Mouse (Mus musculus): ENCODE measurements around the gene Ttl. TPM values are rescaled to one million over a fixed set of nuclear protein-coding genes. Genes with fewer than 3 reads are reported as not detected.

Ttl gene
- total RNA-seq, 1 experiment from 2014 or later: 6.4 TPM

DNA sequence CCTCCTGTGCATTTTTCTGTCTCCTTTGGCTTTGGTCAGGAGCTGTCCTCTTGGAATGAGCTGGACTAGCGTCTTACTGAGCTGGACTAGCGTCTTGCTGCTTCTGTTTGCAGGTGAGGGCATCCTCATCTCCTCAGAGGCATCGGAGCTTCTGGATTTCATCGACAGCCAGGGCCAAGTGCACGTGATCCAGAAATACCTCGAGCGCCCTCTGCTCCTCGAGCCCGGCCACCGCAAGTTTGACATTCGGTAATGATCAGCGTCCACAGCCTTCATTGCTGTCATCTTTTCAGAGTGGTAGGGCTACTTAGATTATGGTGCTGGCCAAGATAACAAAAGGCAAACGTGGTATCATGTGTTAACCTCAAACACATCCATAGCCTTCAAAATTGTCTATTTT, 15.4 kb downstream of the Ttl start:
- ATAC-seq (replicated peaks; ENCODE audit: low read depth, poor library complexity, severe bottlenecking): no peak

DNA sequence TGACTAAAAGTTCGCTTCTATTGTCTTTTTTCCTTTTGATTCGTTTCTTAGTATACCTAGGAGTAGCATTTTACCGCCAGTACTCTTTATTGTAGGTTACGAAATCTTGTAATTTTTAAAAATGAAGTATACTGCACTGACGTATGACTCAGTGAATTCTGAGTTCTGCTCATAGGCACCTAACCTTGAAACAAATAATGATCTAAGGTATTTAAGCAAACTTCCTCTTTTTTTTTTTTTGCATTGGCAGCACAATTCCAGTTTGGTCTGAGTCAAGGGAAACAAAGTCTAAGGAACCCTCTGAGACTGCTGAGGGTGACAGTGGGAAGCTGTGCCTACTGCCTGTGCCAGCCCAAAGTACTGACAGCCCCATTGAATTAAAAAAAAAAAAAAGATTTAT, 17.8 kb downstream of the Ttl start:
- no peak for ATAC-seq (replicated peaks; ENCODE audit: low read depth, poor library complexity, severe bottlenecking)

DNA sequence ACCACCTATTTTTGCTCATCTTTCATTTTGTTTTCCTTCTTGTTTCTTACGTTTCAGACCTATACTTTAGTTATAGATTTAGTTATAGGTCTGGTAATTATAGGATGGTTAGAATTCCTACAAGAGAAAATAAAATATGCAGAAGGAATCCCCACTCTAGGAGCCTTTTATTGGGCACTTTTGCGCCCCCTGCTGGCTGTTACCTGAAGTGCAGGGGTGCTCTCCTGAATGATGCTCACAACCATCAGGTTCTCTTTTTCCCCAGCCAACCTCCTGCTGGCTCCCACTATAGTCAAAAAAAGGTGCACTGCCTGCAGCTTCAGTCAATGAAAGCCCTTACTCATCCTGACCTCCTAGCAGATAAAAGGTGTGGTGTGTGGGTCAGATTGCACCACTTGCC, 19.2 kb downstream of the Ttl start:
- ATAC-seq (replicated peaks; ENCODE audit: low read depth, poor library complexity, severe bottlenecking): no peak

DNA sequence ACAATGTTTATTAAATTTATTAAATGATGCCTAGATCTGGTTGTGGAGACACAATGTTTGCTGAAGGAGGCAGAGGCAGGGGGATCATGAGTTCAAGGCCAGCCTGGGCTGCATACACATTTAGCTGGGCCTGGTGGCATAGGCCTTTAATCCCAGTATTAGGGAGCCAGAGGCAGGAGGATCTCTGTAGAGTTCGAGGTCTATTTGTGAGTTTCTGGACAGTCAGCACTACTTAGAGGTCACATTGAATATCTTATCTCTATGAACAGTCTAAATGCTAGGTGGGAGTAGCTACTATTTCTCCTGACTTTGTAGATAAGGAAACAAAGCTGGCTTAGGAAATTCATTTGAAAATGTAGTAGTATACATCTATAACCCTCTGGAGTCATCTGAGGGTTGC, 21.8 kb downstream of the Ttl start:
- ATAC-seq (replicated peaks; ENCODE audit: low read depth, poor library complexity, severe bottlenecking): no peak

DNA sequence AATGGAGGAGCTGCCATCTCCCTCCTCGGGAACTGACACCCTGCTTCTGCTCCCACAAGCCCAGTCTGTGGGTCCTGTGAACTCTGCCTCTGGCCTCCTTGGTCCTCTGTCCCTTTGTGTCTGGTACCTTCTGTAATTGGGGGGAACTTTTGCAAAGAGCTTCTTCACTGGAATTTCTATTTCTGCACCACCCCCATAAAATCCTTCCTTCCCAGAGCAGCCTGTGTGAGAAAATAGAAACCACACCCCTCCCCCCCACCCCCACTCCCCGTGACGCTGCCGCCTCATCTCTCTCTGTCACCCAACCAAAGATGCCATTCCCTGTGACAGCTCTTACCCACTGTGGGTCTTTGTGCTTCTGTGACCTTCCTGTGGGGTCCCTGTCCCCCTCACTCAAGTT, 24.6 kb downstream of the Ttl start:
- ATAC-seq (replicated peaks; ENCODE audit: low read depth, poor library complexity, severe bottlenecking): no peak

DNA sequence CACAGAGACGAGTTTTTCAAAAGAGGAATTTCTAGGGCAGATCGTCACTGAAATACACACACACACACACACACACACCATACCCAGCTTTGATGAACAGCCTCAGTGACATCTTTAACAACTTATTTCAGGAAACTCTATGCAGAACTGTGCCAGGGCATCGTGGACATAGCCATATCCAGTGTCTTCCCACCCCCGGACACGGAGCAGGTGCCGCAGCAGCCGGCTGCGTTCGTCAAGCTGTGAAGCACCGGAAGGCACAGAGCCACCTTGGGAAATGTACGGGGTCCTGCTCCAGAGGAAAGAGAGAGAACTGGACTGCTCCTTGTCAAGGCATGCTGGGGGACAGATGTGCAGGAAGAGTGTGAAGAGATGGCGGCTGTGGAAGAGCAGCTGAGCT, 27.1 kb downstream of the Ttl start:
- ATAC-seq (replicated peaks; ENCODE audit: low read depth, poor library complexity, severe bottlenecking): no peak

DNA sequence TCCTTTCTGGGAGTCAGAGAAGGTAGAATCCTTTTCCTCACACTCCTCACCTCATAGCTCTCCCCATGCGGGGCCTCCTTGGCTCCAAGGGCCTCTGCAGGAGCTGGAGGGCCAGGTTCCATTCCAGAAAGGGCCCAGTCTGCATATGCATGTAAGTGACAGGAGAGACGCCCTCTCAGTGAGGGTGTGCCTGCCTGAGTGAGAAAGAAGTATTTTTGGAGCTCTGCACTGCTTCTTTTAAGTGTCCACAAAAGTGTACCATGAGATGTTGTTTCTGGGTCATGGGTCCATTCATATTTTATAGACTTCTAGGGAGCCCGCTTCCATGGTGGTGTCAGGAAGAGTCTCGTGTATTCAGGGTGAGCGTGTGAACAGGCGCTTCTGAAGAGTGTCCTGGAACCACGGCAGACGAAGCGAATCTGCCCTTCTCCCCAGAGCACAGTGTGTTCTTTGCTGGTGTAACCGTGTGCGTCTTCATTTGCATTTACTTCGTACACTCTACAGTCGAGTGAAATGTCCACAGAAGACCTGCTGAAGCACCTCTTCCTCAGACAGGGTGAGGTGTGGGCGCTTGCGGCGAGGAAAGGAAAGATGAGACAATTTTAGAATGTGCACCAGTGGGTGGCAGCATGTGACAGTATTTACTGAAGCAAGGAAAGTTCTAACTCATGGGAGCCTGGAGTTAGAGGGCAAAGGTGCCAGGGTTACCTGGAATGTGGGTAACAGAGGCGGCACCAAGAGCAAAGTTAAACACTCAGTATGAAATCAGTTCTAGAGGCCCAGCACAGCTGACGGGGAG, 28.4 kb downstream of the Ttl start:
- ATAC-seq (replicated peaks; ENCODE audit: low read depth, poor library complexity, severe bottlenecking): no peak

DNA sequence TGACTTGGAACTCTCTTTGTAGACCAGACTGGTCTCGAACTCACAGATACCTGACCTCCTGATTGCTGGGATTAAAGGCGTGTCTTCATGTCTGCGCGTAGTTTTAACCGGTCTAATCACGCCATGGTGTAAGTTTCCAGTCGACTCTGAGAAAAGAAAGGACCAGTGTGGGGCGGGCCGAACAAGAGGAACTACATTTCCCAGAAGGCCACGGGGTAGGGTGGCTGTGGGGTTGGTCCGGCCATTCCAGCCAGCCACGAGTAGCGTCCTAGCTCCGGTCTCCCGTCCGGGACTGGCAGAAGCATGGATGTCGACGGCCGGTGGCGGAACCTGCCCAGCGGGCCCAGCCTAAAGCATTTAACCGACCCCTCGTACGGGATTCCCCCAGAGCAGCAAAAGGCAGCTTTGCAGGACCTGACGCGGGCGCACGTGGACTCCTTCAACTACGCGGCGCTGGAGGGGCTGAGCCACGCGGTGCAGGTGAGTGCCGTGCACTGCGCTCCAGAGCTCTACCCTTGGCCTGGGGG, 35.1 kb downstream of the Ttl start, which contains the start of gene Polr1b:
TSS of gene Polr1b (plus strand) at position 212 of the 527 bp plus-strand sequence.
- ATAC-seq (replicated peaks; ENCODE audit: low read depth, poor library complexity, severe bottlenecking): peak; percentile 100

DNA sequence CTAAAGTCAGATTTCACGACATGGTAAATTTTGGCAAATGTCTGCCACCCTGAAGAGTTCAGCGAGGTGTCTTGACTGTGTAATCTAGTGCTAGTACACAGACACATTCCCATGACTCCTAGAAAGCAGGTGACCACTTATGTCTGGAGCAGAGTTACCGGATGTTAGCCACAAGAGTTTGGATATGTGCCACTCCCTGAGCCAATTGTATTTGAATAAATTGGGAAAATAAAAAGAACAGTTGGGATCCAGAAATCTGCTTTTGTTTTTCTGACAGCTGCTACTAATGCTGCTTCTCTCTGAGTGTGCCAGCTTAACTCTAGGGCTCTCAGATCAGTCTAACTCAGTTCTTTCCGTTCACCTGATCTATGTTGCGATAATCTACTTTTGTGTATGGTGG, 47.2 kb downstream of the Ttl start:
- no peak for ATAC-seq (replicated peaks; ENCODE audit: low read depth, poor library complexity, severe bottlenecking)

DNA sequence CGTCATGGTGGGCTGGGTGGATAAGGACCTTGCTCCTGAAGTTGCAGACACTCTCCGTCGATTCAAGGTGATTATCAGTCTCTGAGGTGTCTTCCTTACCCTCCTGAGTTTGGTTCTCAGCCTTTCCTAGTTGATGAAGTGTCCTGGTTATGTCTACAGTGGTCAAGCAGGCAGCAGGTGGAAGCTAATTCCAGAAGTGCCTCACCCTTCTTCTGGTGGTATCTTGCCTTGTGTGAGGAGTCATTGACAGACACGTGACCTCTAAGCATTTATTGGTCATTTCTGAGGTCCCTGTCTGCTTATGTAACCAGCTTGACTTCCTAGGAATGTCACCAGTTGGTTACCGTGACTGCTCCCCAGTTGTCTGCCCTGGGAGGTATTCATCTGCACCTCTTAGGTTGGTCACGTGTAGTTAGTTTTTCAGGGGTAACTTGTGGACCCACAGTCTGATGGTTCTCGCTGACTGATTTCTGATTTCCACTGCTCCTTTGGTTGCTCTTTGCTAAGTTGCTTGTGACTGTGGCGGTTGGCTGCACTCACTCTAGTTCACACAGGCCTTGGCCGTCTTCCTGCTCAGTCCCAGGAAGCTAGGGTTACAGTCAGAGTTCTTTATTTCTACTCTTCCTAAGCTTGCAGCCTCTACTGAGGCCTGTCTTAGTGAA, 50.1 kb downstream of the Ttl start:
- ATAC-seq (replicated peaks; ENCODE audit: low read depth, poor library complexity, severe bottlenecking): no peak

DNA sequence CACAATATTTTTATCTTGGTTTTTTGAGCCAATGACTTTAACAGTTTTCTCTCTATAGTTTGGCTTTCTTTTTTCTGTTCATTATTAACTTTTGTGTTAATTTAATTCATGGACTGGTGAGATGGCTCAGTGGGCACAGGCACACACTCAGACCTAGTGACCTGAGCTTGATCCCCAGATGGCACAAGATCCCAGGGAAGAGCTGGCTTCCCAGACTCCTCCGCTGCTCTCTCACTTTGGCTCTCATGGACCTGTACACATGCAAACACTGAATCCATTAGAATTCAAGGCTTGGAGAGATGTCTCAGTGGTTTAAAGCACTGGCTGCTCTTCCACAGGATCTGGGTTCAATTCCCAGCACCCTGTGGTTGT, 50.6 kb downstream of the Ttl start:
- ATAC-seq (replicated peaks; ENCODE audit: low read depth, poor library complexity, severe bottlenecking): no peak

DNA sequence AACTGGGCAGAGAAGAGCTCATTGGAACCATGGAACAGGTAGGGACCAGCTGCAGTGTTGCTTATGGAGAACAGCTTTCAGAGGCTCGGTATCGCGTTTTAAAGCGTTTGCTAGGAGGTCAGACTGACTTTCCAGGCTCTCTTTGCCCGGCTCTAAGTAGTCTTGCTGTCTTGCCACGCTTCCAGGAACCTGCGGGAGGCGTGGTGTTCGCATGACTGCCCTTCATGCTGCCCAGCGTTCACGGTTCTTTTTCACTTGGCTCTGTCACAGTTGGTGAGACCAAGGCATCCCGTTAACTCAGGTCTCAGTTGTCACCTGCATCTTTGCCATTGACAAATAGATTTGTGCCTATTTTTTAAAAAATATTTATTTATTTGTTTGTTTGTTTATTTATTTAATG, 52.3 kb downstream of the Ttl start:
- ATAC-seq (replicated peaks; ENCODE audit: low read depth, poor library complexity, severe bottlenecking): no peak

DNA sequence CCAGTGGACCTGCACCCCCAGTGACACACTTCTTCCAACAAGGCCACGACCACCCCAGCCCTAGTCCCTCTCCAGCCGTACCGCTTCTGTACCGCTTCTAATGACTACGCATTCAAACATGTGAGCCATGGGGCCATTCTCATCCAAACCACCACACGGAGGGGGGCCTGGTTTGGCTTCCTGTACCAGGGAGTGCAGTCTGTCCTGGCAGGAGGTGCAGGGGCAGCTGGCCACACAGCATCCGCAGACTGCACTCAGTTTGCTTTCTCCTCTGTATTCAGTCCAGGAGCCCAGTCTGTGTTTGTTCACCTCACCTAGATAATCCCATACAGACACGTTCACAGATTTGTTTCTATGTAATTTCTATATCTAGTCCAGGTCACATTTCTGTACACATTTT, 56.2 kb downstream of the Ttl start:
- no peak for ATAC-seq (replicated peaks; ENCODE audit: low read depth, poor library complexity, severe bottlenecking)

DNA sequence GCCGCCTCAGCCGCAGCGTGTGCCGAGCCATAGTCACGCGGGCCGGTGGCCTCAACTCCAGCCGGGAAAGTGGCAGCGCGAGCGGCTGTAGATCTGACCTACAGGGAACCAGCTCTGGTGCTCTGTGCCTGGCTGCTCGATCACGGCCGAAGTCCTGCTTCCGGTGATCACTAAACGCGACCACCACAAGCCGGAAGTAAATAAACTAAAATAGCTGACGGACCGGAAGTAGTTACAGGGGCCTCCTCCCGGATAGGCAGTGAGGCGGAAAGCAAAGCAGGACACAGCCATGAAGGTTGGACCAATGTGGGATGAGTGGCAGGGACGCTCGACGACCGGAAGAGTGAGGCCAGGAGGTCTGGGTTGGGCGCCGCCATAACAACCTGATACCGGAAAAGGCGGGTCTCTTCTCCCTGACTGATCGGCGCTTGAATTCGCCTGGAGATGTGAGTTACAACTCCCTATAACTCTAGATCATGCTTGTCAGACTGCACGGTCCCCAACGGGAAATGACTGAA, 63.7 kb downstream of the Ttl start, which contains the start of gene Chchd5:
TSS of gene Chchd5 (plus strand) at position 289 of the 518 bp plus-strand sequence.
- ATAC-seq (replicated peaks; ENCODE audit: low read depth, poor library complexity, severe bottlenecking): peak; percentile 98

DNA sequence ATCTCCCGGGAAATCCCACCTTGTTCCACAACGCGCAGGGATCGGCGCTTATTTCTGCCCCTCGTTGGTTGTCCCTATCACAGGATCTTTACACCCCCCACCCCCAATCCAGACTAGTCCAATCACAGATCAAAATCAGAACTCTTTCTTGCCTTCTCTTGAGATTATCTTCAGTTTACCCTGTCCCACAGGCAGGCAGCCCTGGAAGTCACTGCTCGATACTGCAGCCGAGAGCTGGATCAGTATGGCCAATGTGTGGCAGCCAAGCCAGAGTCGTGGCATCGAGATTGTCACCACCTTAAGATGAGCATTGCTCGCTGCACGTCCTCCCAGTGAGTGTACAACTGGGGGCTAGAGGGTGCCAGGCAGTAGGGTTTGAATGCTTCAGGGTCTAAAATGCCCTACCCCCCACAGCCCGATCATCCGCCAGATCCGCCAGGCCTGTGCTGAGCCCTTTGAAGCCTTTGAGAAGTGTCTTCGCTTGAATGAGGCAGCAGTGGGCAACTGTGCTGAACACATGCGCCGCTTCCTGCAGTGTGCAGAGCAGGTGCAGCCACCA, 64.3 kb downstream of the Ttl start:
- 0 out of 2 replicates have a peak, but pooled peaks have one; percentile 6 for ATAC-seq (replicated peaks; ENCODE audit: low read depth, poor library complexity, severe bottlenecking)

DNA sequence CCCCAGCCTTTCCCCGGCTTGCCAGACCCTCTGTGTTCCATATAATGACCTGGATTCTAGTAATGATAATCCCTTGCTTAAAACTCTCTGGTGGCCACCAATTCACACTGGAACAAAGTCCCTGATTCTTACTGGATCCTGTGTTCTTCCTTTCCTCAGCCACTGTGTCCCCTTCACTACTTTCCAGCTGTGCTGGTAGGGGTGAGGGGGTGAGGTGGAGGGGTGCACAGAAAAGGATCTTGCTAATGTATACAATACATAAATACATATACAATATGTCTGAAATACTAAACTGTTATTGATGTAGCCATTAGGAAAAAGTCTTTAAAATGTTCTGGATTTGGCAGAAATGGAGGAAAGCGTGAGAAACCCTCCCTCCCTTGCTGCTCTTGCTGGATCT, 65.0 kb downstream of the Ttl start:
- ATAC-seq (replicated peaks; ENCODE audit: low read depth, poor library complexity, severe bottlenecking): no peak

DNA sequence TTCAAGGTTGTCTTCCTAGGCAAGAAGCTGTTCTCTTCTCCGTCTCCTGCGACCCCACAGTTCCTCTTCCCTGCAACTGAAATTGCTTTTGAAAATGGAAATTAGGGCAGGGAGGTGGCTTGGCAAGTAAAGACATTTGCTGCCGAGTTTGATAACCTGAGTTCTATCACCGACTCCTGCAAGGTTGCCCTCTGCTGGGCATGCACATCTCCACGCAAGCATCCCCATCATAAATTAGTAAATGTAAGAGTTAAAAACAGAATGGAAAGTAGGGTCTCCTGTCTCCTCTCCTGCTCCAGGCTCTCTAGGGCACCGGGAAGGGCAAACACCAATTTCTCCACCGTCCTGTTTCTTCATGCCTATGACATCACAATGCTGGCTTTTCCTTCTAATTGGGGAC, 66.5 kb downstream of the Ttl start:
- no peak for ATAC-seq (replicated peaks; ENCODE audit: low read depth, poor library complexity, severe bottlenecking)

DNA sequence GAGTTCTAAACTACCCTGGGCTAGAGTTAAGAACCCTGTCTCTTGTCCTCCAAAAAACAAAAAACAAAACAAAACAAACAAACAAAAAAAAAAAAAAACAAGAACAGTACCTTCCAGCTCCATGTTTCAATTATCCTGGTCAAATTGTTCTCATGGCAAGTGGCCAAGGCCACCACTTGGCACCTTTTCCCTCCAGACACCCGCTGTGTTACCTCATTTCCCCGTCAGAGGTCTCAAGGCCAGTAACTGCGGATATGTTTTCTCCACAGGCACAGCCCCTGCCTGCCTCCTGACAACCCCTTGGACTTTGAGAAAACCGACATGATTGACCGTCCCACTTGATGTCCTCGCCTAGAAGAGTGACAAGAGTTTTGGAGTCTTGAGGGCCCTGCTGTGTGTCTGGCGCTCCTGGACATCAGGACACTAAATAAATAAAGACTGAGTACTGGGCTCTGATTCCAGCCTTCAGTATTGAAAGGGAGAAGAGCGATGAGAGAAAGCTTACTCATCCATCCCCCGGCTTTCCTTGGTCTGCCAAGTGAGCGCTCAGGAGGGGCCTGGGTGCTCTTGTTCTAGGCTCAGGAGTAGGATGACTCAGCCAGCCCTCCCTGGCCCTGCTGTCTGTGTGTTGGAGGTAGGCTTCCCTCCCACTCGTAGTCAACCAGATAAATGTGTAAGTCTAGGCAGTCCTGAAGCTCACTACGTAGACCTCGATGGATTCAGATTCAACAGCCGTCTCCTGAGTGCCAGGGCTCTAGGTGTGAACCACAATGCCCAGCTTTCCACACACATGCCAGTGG, 67.5 kb downstream of the Ttl start:
- no peak for ATAC-seq (replicated peaks; ENCODE audit: low read depth, poor library complexity, severe bottlenecking)

DNA sequence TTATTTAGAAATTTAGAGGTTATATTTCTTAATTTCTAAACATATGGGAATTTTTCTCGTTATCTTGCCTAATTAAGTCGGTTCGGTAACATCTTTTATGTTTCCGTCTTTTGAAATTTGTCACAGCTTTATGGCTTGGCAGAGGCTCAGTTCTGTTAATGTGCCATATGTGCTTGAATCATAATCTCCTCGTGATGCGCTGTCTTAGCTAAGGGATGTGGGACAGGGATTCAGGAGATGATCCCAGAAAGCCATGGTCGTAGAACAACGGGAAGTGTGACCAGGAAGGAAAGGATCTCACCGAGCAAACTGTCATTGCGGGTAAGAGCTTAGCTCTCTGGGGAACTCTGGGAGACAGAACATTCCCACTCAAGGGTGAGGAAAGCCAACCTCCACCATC, 74.2 kb downstream of the Ttl start:
- no peak for ATAC-seq (replicated peaks; ENCODE audit: low read depth, poor library complexity, severe bottlenecking)
